Comparison of ENCODE assay signal across 18 mouse cellular contexts in genomic region chr10:120498086-120498485, GRCm38 (mm10). TPM values are rescaled to one million over a fixed set of nuclear protein-coding genes. Genes with fewer than 3 reads are reported as not detected.
DNase-seq lines count a peak whose midpoint lies in the region.
"Had no signal": no experiment of that assay in that cellular context is flagged by ENCODE, and none has a peak within 500 bp of the region (broad histone marks: within the 10 kb centered on the region; RNA-seq: fewer than 3 reads in every experiment).

No protein-coding gene starts in this region.

- peak; percentile 60 for DNase-seq in adrenal gland, adult 2 months
- no peak for DNase-seq in adrenal gland, adult 18-20 months (ENCODE audit: low spot score in 2 of 2)
- peak; percentile 69 for DNase-seq in heart, adult 11 months
- no peak for DNase-seq in heart, postnatal 10 days
- peak; percentile 22 for DNase-seq in R1 (ENCODE audit: low read depth, low spot score)
- no peak for DNase-seq in heart, postnatal 4 days
- DNase-seq: B cell, adult 2 months; cerebellum, adult 18-20 months; cerebellum, adult 9-10 months; cerebellum, postnatal 14 days; gastrocnemius, postnatal 10 days; gastrocnemius, postnatal 36 days; heart, postnatal 36 days; kidney, adult 11 months; kidney, adult 8-10 months had no signal

- intact Hi-C loops in heart, postnatal 10 days (cut with DNase I): no loop called here

RNA-seq across cellular contexts. Expression of gene Hmga2, which starts 21.8 kb away (rescaled TPM):
- 1 to 10 TPM; 3.2 to 4.6 TPM for total RNA-seq in adrenal gland, adult 2 months (2021)
- polyA plus RNA-seq in adrenal gland, adult 2 months (2012; rRNA removed): 0.70 and 0.88 TPM in 2 replicates
- total RNA-seq in adrenal gland, adult 18-20 months (2021): 1 to 10 TPM; 2.0 to 4.0 TPM
- under 1 TPM; 0.26 to 0.30 TPM for total RNA-seq in heart, postnatal 10 days (2021)
- total RNA-seq in heart, postnatal 4 days (2021): 1 to 10 TPM in 1 of 2 experiments, under 1 TPM in 1; 0.91 to 1.6 TPM
- total RNA-seq: CH12.LX; gastrocnemius, postnatal 36 days; heart, adult 8-10 months; heart, postnatal 36 days; MEL had no signal

Comparison
In these comparisons a context has a peak if more than half of its experiments do, and no peak if none do; other contexts are left out.
1. DNase-seq: peak in adrenal gland, adult 2 months (single experiment), heart, adult 11 months (single experiment) and R1 (single experiment); none in adrenal gland, adult 18-20 months (0 of 2), heart, postnatal 10 days (0 of 2) and heart, postnatal 4 days (single experiment).